Mouse (Mus musculus): ENCODE data around the gene Slc5a8. TPM values are rescaled to one million over a fixed set of nuclear protein-coding genes. Genes with fewer than 3 reads are reported as not detected.

The Slc5a8 gene
- polyA plus RNA-seq, 1 experiment from 2014 or later = 0.07 TPM

DNA sequence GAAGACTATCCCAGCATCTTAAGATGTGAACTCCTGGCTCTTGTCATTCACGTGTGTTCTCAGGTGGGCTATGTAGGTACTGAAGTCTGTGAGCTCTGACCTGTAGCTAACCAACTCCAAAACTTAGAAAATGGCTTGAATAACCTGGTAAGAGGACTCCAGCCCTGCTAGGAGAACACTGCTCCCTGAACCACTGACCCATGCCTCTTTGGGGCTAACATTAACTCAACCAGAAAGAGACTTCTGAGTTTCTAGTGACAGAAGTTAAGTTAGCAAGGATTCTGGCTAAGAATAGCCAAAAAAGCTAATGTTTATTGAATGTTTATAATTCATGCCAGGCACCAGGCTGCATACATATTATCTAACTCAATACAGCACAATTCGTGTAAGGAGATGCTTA lies 2.6 kb downstream of the Slc5a8 start:
- H3K36me3 ChIP-seq = no peaks in the 10 kb centered on the region
- no peaks in the 10 kb centered on the region for H3K9me3 ChIP-seq (replicated peaks)
- H3K9ac ChIP-seq = no peak overlapping the region
- 32% methylated on average over 2 of the region's 2 CpGs for WGBS (ENCODE audit: insufficient replicate concordance)
- H3K4me3 ChIP-seq = no peak overlapping the region
- H3K27ac ChIP-seq = no peak overlapping the region
- ATAC-seq = no peak
- H3K27me3 ChIP-seq (replicated peaks) = peaks cover 29% of the 10 kb centered on the region
- no peak overlapping the region for H3K4me2 ChIP-seq
- H3K4me1 ChIP-seq = no peaks in the 10 kb centered on the region

DNA sequence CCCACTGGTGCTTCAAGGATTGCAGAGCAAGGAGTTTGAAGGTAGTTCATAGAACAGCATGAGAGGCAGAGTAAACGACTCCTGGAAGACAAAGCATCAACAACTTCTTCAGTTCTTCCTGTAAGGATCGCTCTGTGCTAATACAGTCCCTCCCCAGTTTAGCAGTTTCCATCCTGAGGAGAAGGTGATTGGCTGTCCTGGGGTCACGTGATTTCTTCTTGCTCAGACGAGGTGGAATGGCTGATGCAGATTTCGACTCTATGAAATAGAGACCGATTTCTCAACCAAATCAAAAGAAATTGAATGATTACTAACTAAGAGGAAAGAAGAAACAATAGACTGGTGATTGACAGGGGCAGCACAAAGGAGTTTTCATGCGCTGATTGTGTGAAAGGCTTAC lies 5.6 kb downstream of the Slc5a8 start:
- Histone ChIP-seq H3K36me3 (no peaks in the 10 kb centered on the region), H3K9me3 (replicated peaks) (no peaks in the 10 kb centered on the region), H3K4me2 (no peak overlapping the region), H3K9ac (no peak overlapping the region), H3K27ac (no peak overlapping the region), H3K27me3 (replicated peaks) (peaks cover 12% of the 10 kb centered on the region), H3K4me1 (no peaks in the 10 kb centered on the region), H3K4me3 (no peak overlapping the region)
- 62% methylated on average over 7 of the region's 7 CpGs for WGBS (ENCODE audit: insufficient replicate concordance)
- ATAC-seq = no peak

DNA sequence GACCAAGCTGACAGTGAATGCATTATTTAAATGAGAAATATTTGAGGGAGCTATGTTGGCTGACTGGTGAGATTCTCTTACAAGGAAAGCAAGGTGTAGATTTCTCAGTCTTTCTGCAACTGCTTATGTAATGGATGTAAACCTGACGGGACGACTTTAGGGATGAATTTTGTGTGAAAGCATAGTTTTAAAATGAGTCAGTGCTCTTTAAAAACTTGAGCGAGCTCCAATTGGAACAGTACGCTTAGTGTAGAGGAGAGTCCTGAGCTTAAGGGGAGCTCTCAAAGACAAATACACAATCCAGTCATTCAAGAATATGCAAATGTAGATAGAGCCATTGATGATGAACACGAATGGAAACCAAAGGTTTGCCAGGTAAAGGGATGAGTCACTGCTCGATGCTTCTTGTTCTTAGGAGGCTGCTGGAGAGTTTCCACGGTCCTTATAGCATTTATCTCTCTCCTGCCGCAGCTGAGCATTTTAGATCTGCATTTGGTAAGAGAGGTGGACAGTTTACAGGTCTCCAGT lies 6.8 kb downstream of the Slc5a8 start:
- WGBS (ENCODE audit: insufficient replicate concordance) = 67% methylated on average over 8 of the region's 8 CpGs
- Histone ChIP-seq H3K36me3 (no peaks in the 10 kb centered on the region), H3K9me3 (replicated peaks) (no peaks in the 10 kb centered on the region), H3K4me2 (no peak overlapping the region), H3K27ac (no peak overlapping the region), H3K9ac (no peak overlapping the region), H3K4me3 (no peak overlapping the region), H3K4me1 (no peaks in the 10 kb centered on the region), H3K27me3 (replicated peaks) (peaks cover under 1% of the 10 kb centered on the region; the same call in 1 of the 2 replicates)
- no peak for ATAC-seq

DNA sequence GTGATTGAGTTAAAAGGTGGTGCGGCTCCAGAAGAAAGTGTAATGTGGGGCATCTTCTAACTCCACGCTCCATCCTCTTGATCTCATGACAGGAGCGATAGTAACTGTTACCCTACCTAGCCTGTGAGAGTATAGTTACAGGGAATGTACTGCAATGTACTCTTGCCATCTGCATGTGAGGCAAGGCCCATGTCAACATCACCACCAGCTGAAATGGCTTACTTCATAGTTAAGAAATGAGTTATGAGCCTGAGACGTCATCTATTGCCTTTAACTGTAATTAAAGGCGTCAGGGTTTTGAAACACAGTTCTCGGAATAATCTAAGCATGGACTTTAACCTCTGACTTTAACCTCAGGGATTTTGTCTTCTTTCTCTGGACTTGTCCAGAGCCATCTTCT lies 11.2 kb downstream of the Slc5a8 start:
- H3K27ac ChIP-seq = no peak overlapping the region
- ATAC-seq = no peak
- H3K27me3 ChIP-seq (replicated peaks) = no peaks in the 10 kb centered on the region
- H3K4me2 ChIP-seq = no peak overlapping the region
- no peak overlapping the region for H3K9ac ChIP-seq
- no peaks in the 10 kb centered on the region for H3K4me1 ChIP-seq
- no peak overlapping the region for H3K4me3 ChIP-seq
- 73% methylated on average over 6 of the region's 6 CpGs for WGBS (ENCODE audit: insufficient replicate concordance)
- no peaks in the 10 kb centered on the region for H3K9me3 ChIP-seq (replicated peaks)
- no peaks in the 10 kb centered on the region for H3K36me3 ChIP-seq

DNA sequence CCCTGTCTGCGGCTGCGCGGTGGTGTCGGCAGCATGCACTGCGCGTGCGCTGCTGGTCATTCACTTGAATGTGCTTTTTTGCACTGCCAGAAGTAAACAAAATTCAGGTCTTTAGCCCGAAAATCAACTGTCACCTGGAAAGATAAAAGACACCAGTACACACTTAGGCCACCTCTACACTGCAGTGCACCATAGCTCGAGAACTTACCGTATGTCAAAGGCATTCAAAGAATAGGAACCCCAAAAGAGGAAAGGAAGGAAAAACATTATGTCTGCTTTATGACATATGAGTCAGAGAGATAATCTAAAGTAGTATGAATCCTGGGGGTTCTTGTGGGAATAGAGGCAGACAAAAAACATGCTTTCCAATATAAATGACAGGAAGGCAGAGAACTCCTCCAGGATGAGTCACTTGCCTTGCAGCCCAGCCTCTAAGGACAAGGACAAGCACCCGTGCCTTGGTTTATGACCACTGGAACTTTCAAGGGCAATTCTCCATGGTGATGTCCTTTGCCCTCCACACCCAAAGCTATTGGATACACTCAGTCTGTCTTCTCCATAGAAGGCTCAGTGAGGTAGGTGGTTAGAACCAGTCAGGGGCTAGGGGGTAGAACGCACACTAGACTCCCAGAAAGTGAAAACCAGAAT lies 64.0 kb downstream of the Slc5a8 start:
- 79% methylated on average over 12 of the region's 12 CpGs for WGBS (ENCODE audit: insufficient replicate concordance)
- H3K36me3 ChIP-seq = no peaks in the 10 kb centered on the region
- ATAC-seq = no peak

DNA sequence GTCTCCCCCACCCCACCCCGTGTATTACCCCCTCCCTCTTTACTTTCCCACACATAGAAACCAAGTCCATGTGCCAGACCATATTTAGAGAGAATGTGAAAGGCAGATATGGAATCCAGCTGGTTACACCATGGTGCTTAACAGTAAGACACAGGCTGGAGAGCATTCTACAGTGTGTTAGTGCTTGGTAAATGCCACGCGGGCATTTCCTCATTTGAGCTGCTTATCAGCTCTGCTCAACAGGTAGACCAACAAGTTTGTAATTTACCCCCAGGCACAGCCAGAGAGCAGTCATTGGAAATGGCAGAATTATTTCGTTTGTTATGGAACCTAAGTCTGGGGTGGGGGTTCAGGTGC lies 64.5 kb downstream of the Slc5a8 start:
- Histone ChIP-seq H3K4me1 (no peaks in the 10 kb centered on the region), H3K4me2 (no peak overlapping the region), H3K9ac (no peak overlapping the region), H3K27me3 (replicated peaks) (no peaks in the 10 kb centered on the region), H3K27ac (no peak overlapping the region), H3K4me3 (no peak overlapping the region), H3K9me3 (replicated peaks) (no peaks in the 10 kb centered on the region), H3K36me3 (no peaks in the 10 kb centered on the region)
- 66% methylated on average over 4 of the region's 4 CpGs for WGBS (ENCODE audit: insufficient replicate concordance)
- no peak for ATAC-seq

More for the DNA sequence above, 64.0 kb downstream of the Slc5a8 start:
- Histone ChIP-seq H3K4me3 (no peak overlapping the region), H3K9ac (no peak overlapping the region), H3K27ac (no peak overlapping the region), H3K9me3 (replicated peaks) (no peaks in the 10 kb centered on the region), H3K4me1 (no peaks in the 10 kb centered on the region), H3K27me3 (replicated peaks) (no peaks in the 10 kb centered on the region), H3K4me2 (no peak overlapping the region)

DNA sequence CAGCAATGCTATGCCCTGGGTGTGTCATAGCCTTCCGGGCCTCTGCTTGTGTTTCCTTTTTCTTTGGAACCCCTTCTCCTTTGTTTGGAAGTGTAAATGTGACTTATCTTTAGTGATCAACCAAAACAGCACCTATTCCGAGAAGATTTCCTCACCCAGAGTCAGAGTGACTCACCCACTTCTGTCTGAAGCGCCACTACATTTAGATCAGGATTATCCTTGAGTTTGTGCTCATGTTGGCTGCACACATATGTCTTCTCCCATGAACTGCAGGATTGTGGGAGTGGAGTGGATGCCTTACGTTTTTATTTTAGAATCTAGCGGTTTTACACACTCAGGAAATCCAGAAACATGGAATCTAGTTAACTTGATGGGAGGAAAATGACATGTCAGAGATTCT lies 75.0 kb downstream of the Slc5a8 start:
- no peak overlapping the region for H3K4me2 ChIP-seq
- H3K27me3 ChIP-seq (replicated peaks) = no peaks in the 10 kb centered on the region
- H3K9me3 ChIP-seq (replicated peaks) = 0 out of 2 replicates have a peak, but pooled peaks cover 3% of the 10 kb centered on the region
- H3K27ac ChIP-seq = no peak overlapping the region
- H3K4me1 ChIP-seq = no peaks in the 10 kb centered on the region
- 52% methylated on average over 5 of the region's 5 CpGs for WGBS (ENCODE audit: insufficient replicate concordance)
- no peak overlapping the region for H3K4me3 ChIP-seq
- no peak overlapping the region for H3K9ac ChIP-seq
- ATAC-seq = no peak
- no peaks in the 10 kb centered on the region for H3K36me3 ChIP-seq

DNA sequence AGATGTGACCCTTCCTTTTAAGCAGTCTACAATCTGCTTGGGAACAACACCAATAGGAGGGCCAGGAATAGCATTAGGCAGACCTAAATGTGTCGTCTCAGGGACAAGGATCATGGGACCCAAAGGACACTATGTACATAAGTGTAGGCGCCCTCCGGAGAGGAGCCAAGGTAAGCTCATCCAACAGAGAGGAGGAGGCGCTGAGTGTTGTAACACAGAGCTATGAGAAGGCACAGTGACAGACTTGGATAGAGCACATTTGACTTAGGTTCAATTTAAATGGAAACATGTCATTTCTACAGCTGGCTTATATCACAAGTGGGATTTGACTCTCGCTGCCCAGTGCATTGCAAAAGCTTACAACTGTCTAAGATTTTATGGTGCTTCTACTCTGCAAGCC lies 82.8 kb downstream of the Slc5a8 start:
- WGBS (ENCODE audit: insufficient replicate concordance) = 70% methylated on average over 5 of the region's 5 CpGs

DNA sequence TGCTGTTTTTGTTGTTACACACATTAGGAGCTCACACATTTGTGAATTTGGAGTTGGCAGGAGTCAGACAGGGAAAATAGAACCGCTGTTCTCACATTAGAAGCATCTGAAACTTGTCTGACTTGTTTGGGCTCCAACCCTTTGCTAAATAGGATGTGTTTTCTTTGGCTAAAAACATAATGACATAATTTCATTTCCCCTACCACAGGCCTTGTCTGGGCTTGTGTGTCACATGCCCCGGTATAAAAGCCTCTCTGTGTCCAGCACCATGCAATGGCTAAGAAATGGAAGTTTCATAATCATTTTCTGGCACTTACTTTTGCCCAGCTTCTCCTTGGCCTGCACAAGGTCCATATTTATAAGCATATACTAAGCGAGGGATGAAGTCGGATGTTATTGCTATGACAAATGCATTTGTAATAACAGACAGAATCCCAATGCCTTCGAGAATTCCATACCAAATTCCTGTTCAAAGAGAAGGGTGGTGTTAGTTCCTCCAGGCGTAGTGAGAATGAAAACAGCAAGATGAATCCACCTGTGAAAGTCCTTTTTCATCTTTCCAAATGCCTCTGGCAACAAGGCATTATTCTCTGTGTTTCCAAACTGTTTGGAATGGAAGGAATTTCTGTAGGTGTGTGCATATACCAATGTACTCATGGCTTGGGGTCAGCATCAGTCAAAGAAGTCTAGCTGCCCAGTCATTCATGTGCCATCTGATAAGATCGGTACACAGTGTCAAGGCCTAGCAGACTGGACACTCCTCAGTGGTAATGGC lies 85.3 kb downstream of the Slc5a8 start:
- no peak overlapping the region for H3K9ac ChIP-seq
- ATAC-seq = no peak
- 58% methylated on average over 7 of the region's 7 CpGs for WGBS (ENCODE audit: insufficient replicate concordance)

More for the DNA sequence above, 82.8 kb downstream of the Slc5a8 start:
- Histone ChIP-seq H3K27ac (no peak overlapping the region), H3K9me3 (replicated peaks) (no peaks in the 10 kb centered on the region), H3K36me3 (no peaks in the 10 kb centered on the region), H3K4me1 (no peaks in the 10 kb centered on the region), H3K27me3 (replicated peaks) (no peaks in the 10 kb centered on the region), H3K4me2 (no peak overlapping the region), H3K4me3 (no peak overlapping the region), H3K9ac (no peak overlapping the region)
- ATAC-seq = no peak

DNA sequence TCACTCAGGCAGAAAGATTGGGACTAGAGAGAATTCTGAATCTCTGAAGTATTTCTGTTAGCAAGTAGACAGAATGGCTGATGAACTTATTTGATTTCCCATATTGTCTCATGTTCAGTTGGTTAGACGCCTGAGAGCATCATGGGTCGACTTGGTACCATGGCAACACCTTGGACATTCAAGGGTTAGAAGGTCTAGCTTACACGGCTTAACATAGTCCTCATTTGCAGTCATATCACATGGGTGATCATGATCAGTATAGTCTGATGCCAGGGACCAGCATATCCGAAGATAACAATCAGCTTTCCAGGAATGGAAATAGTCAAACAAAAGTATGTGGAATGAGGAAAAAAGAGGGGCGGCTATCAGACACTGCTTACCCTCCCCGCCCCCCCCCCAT lies 93.1 kb downstream of the Slc5a8 start:
- Histone ChIP-seq H3K4me1 (no peaks in the 10 kb centered on the region), H3K4me2 (no peak overlapping the region), H3K36me3 (no peaks in the 10 kb centered on the region), H3K27me3 (replicated peaks) (no peaks in the 10 kb centered on the region), H3K27ac (no peak overlapping the region), H3K4me3 (no peak overlapping the region), H3K9me3 (replicated peaks) (no peaks in the 10 kb centered on the region), H3K9ac (no peak overlapping the region)
- 59% methylated on average over 6 of the region's 6 CpGs for WGBS (ENCODE audit: insufficient replicate concordance)
- no peak for ATAC-seq

More for the DNA sequence above, 85.3 kb downstream of the Slc5a8 start:
- no peaks in the 10 kb centered on the region for H3K27me3 ChIP-seq (replicated peaks)
- H3K27ac ChIP-seq = no peak overlapping the region
- H3K4me3 ChIP-seq = no peak overlapping the region
- H3K4me2 ChIP-seq = no peak overlapping the region
- H3K4me1 ChIP-seq = no peaks in the 10 kb centered on the region
- no peaks in the 10 kb centered on the region for H3K36me3 ChIP-seq
- no peaks in the 10 kb centered on the region for H3K9me3 ChIP-seq (replicated peaks)

Measured in liver, embryonic 12.5 days (tissue).